Mouse (Mus musculus) MEL (cell line): ENCODE data around the gene Bcl7a.

ENCODE experiments used
- CTCF ChIP-seq, 3 experiments: IDR thresholded peaks in 2 of 3; conservative IDR thresholded peaks in 1 of 3; 2 replicates each; pipeline ENCODE4 v1.5.1; 2011 to 2012; ENCODE audit warnings: low read length in 3 of 3, low read depth in 2 of 3, mild to moderate bottlenecking in 2 of 3, improper control_type of control experiment in 1 of 3, inconsistent platforms in 1 of 3, mixed read lengths in 1 of 3, moderate library complexity in 1 of 3; ENCODE audit not compliant: control insufficient read depth in 1 of 3, insufficient read depth in 1 of 3, poor library complexity in 1 of 3, severe bottlenecking in 1 of 3
- MAZ ChIP-seq: IDR thresholded peaks from 2 replicates; pipeline ENCODE4 v1.6.1; 2012; ENCODE audit warnings: low read depth, mild to moderate bottlenecking, inconsistent platforms, low read length, improper control_type of control experiment
- SMC3 ChIP-seq: IDR thresholded peaks from 2 replicates; pipeline ENCODE4 v1.6.1; 2011; ENCODE audit warnings: low read depth, low read length, improper control_type of control experiment

GRCm38 (mm10) chr5:123396901-123397464 lies 53.3 kb downstream of the Bcl7a start:
- TF ChIP-seq MAZ (no peak), CTCF (IDR thresholded peaks at IDR 0.05 in 2 of 3, conservative IDR thresholded peaks at IDR 0.05 in 1 of 3; ENCODE audit: control insufficient read depth in 1 of 3, insufficient read depth in 1 of 3, low read depth in 2 of 3, low read length in 3 of 3, poor library complexity in 1 of 3, severe bottlenecking in 1 of 3) (no peak), SMC3 (no peak)
